Mouse (Mus musculus) heart, adult 2 months (tissue): ENCODE data around the gene Med20.

Experiments used
- CTCF ChIP-seq: fragments of 200-600 bp; IDR thresholded peaks from 2 replicates; pipeline ENCODE4 v1.8.1; 2022; ENCODE audit warnings: antibody characterized with exemption, mild to moderate bottlenecking, moderate library complexity
- EP300 ChIP-seq: fragments of 200-500 bp; IDR thresholded peaks from 2 replicates; pipeline ENCODE4 v1.6.1; 2011; ENCODE audit warnings: low read depth, low read length, control low read depth; ENCODE audit not compliant: insufficient read depth
- POLR2A ChIP-seq: fragments of 200-500 bp; IDR thresholded peaks from 2 replicates; pipeline ENCODE4 v1.6.1; 2011; ENCODE audit warnings: mild to moderate bottlenecking, low read depth, low read length, control low read depth; ENCODE audit not compliant: insufficient read depth

- TF ChIP-seq EP300: no peak
- no peak for TF ChIP-seq POLR2A
- TF ChIP-seq CTCF: no peak
Measured at GRCm38 (mm10) chr17:47616652-47617051, 5.3 kb downstream of the Med20 start.
